Mouse (Mus musculus) myocyte (in vitro differentiated cells): ENCODE measurements at regions not wholly inside any gene's neighbourhood (a gene's known extent, or its start where the extent isn't known, plus 50 kb on each side); places are given as distances from the start of the nearest gene placed in this dataset.

Source experiments
- CEBPB ChIP-seq: IDR thresholded peaks from 2 replicates; pipeline ENCODE4 v1.6.1; 2011; ENCODE audit warnings: mild to moderate bottlenecking, moderate library complexity; ENCODE audit not compliant: poor library complexity, insufficient read depth, severe bottlenecking
- E2F4 ChIP-seq: IDR thresholded peaks from one replicate; pipeline ENCODE4 v1.6.1; 2011; ENCODE audit warnings: mild to moderate bottlenecking, control low read depth, moderate library complexity; ENCODE audit not compliant: insufficient read depth
- MAX ChIP-seq: IDR thresholded peaks from one replicate; pipeline ENCODE4 v1.6.1; 2011; ENCODE audit warnings: low read depth, mild to moderate bottlenecking, control low read depth
- MYOD1 ChIP-seq, 3 experiments: IDR thresholded peaks; one replicate each; pipeline ENCODE4 v1.6.1; 2011; ENCODE audit warnings: control low read depth in 2 of 3, low read depth in 2 of 3, mild to moderate bottlenecking in 2 of 3, moderate library complexity in 1 of 3; ENCODE audit not compliant: insufficient read length in 2 of 3, control insufficient read depth in 1 of 3
- MYOG ChIP-seq, 3 experiments: IDR thresholded peaks; one replicate each; pipeline ENCODE4 v1.6.1; 2011; ENCODE audit warnings: control low read depth in 2 of 3, low read depth in 2 of 3, mild to moderate bottlenecking in 2 of 3; ENCODE audit not compliant: insufficient read length in 2 of 3, control insufficient read depth in 1 of 3, insufficient read depth in 1 of 3
- POLR2A ChIP-seq: IDR thresholded peaks from one replicate; pipeline ENCODE4 v1.6.1; 2011; ENCODE audit warnings: low read depth, mild to moderate bottlenecking, control low read depth, moderate library complexity; ENCODE audit not compliant: insufficient read length
- POLR2AphosphoS2 ChIP-seq: IDR thresholded peaks from one replicate; pipeline ENCODE4 v1.6.1; 2011; ENCODE audit warnings: low read depth, control low read depth; ENCODE audit not compliant: insufficient read length
- REST ChIP-seq: IDR thresholded peaks from one replicate; pipeline ENCODE4 v1.6.1; 2011; ENCODE audit warnings: mild to moderate bottlenecking, control low read depth, moderate library complexity; ENCODE audit not compliant: insufficient read depth, insufficient read length
- SRF ChIP-seq: IDR thresholded peaks from one replicate; pipeline ENCODE4 v1.6.1; 2011; ENCODE audit warnings: low read depth; ENCODE audit not compliant: control insufficient read depth, insufficient read length
- TCF12 ChIP-seq: IDR thresholded peaks from one replicate; pipeline ENCODE4 v1.6.1; 2011; ENCODE audit warnings: mild to moderate bottlenecking, control low read depth; ENCODE audit not compliant: poor library complexity, insufficient read depth, severe bottlenecking
- TCF3 ChIP-seq: IDR thresholded peaks from one replicate; pipeline ENCODE4 v1.6.1; 2011; ENCODE audit warnings: low read depth, control low read depth; ENCODE audit not compliant: insufficient read length
- USF1 ChIP-seq: IDR thresholded peaks from one replicate; pipeline ENCODE4 v1.6.1; 2011; ENCODE audit warnings: low read depth, mild to moderate bottlenecking, control low read depth, moderate library complexity

DNA sequence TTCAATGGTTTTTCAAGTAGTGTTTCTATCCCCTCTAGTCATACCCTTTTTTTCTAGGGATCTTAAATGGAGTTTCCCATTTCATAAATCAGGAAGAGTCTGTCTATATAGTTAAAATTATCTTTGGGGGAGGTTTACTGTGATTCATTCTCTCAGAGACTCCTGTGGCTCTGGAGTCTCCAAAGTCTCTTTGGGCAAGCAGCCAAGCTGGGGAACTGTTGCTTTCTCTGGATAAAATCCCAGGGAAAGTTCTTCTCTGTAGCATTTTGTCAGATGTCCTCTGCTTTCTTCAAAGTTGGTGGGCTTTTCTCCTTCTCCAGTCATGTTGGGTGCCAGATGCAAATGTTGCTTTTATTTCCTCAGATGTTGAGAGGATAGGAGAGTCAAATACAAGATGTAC lies 1213.7 kb downstream of the Efna5 start:
- TF ChIP-seq TCF12 = no peak
- no peak for TF ChIP-seq POLR2A
- no peak for TF ChIP-seq REST
- no peak for TF ChIP-seq MYOD1 (IDR thresholded peaks at IDR 0.05; ENCODE audit: control insufficient read depth in 1 of 3, insufficient read length in 2 of 3, low read depth in 2 of 3)
- TF ChIP-seq CEBPB = no peak
- TF ChIP-seq POLR2AphosphoS2 = no peak
- TF ChIP-seq MAX = no peak
- TF ChIP-seq USF1 = no peak
- TF ChIP-seq MYOG (IDR thresholded peaks at IDR 0.05; ENCODE audit: control insufficient read depth in 1 of 3, insufficient read depth in 1 of 3, insufficient read length in 2 of 3, low read depth in 2 of 3) = no peak
- no peak for TF ChIP-seq E2F4
- TF ChIP-seq TCF3 = no peak
- no peak for TF ChIP-seq SRF
